Mouse (Mus musculus): ENCODE results near the gene Fam43b.

The Fam43b gene

DNA sequence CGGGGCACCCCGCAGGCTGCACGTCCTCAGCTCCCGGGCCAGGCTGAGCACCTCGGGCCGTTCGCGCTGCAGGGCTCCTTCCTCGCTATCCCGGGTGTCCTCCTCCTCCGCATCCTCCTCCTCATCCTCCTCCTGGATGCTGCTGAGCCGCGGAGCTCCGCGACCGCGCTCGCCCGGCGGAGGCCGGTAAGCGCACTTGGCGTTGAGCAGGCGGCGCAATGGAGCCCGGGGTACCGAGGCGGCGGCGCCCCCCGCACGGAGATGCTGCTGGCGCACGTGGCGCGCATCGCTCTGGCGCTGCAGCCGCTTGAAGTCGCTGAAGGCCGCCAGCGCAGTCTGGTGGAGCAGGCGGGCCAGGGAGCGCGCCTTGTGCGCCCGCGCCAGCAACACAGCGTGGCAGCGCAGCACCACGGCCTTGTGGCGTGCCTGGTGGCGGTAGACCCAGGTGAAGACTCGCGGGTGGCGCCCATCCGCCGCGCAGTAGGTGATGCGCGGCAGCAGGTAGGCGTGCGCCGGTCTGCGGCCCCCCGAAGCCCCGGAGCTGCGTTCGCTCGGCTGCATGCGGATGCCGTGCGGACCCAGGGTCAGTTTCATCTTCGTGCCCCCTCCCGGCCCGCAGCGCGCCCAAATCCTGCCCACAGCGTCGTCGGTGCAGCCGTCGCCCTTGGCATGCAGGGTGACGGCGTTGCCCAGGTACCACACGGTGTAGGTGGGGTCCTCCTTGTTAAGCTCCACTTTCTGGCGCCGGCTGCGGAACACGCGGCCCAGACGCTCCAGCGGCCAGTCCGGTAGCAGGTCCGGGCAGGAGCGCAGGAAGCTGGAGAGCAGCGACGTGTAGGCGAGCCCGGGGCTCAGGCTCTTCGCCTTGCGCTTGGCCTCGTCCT, 999 bp downstream of the Fam43b start:
- no peak for DNase-seq (ENCODE audit: low spot score in 2 of 2)

DNA sequence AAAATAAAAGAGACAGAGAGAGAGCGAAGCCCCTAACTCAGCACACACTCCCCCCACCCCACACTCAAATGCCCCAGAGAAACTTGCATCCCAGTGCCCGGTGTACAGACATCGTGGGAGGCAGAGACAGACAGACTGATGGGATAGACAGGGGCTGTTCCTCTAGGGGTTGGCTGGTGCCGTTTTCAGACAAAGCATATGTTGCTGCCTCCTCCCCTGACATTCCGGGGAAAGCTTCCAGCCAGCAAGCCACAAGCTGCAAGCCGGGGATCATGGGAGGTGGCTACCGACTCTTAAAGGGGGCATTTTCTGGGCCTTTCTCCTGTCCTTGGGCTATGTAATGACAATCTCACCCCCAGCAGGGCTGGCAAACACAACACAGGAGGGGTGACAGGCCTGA, 2.6 kb downstream of the Fam43b start:
- DNase-seq (ENCODE audit: low spot score in 2 of 2) = no peak

DNA sequence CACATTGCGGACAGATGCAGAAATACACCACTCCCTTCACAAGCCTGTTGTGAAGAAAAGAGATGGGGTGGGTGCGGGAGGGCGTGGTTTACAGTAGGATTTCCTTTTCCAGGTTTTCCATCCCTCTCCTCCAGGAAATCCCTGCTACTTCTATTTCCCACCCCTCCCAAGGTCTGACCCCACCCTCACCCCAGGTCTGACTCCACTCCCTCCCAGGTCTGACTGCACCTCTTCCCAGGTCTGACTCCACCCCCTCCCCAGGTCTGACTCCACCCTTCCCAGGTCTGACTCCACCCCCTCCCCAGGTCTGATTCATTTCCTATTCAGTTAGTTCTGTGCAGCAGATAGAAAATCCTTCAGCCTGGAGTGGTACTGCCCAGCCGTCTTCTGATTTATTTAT, 12.5 kb downstream of the Fam43b start:
- DNase-seq (ENCODE audit: low spot score in 2 of 2) = no peak

DNA sequence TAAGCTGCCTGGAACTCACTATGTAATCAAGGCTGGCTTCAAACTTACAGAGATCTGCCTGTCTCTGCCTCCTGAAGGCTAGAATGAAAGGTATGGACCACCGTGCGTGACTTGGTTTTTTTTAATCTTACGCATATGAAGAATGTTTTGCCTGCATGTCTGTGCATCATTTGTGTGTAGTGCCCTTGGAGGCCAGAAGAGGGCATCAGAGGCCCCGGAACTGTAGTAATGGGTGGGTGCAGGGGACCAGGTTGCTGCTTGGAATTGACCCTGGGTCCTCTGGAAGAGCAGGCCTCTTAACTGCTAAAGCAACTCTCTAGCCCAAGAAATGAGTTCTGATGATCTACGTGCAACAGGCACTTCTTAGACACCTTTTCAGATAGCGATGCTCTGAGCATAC, 13.9 kb downstream of the Fam43b start:
- DNase-seq (ENCODE audit: low spot score in 2 of 2) = no peak

DNA sequence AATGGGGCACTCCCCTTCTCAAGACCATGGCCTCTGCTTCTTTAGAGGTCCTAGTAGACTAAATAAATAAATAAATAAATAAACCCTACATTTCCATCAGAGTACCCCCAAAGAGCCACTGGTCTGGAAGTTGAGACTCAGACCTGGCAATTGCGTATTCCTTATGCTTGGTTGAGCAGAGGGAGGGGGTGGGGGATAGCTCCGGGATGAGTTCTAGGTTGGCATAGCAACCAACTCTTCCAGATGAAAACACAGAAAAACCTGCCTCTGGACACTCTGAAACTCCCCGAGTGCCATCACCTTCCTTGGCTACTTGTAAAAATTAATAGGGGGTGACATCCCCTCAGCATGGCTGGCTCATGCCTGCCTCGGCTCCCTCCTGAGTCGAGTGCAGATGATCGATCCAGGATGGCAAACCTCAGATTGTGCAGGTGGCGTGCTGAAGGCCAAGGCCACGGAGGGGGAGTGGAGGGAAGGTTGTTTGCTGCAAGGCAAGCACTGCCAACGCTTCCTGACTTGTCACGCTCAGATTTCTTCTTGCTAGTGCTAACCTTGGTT, 16.1 kb downstream of the Fam43b start:
- no peak for DNase-seq (ENCODE audit: low spot score in 2 of 2)

DNA sequence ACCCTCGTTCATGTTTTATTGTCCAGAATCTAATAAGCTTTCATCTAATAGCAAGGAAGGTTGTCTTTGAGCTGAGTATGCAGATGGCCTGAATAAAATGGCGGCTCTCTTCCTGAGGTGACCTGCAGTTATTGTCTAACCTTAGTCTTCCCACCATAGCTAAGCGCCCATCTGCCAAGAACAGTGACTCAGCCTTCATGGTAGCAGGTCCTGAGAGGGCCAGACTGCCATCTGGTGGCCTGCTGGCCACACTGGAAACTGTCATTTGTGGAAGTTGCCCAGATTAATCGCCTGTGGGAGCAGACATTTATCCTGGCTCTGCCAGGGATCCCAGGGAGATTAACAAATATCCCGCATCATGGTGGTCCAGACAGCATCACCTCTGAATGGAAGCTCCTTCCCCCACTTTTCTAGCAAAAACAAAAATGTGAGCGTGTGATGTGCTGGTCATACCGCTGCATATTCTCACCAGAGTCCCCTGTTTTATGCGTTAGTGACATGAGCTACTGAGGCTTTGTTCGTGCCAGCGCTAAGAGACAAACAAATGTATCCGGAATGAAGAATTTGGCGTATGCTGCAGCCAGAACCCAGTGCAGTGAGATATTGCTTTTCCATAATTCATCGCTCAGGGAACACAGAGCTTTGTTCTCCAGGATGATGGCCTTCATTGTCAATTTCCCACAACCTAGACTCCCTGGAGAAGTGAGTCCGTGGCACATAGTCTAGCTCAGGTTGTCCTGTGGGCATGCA, 17.1 kb downstream of the Fam43b start:
- peak in 1 of 2 experiments; percentile 46 for DNase-seq (ENCODE audit: low spot score in 2 of 2)

DNA sequence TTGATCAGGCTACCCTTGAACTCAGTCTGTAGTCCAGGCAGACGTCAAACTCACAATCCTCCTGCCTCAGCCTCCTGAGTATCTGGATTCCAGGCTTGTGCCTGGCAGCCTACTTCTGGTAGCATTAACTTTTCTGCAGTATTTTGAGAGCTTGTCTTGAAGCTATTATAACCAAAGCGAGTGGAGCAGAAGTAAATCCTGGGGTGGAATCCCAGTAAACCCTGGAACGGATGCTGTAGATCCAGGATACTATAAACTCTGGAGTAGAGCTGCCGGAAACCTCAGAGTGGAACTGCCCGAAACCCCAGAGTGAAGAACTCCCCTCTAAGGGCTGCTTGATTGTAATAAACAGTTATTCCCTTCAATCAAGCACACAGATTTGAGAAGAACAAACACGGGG, 18.8 kb downstream of the Fam43b start:
- DNase-seq (ENCODE audit: low spot score in 2 of 2) = no peak

DNA sequence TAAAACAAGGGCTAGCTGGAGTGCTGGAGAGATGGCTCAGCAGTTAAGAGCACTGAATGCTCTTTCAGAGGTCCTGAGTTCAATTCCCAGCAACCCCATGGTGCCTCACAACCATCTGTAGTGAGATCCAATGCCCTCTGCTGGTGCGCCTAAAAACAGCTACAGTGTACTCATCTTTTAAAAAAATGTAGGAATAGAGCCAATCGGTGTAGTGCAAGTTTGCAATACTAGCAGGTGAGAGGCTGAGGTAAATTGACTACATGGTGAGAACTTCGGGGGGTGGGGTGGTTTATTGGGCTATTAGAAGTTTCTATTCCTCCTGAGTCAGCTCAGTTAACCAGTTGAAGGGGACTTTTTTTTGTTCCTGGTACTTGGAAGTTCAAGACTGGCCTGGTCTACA, 21.2 kb downstream of the Fam43b start:
- no peak for DNase-seq (ENCODE audit: low spot score in 2 of 2)

DNA sequence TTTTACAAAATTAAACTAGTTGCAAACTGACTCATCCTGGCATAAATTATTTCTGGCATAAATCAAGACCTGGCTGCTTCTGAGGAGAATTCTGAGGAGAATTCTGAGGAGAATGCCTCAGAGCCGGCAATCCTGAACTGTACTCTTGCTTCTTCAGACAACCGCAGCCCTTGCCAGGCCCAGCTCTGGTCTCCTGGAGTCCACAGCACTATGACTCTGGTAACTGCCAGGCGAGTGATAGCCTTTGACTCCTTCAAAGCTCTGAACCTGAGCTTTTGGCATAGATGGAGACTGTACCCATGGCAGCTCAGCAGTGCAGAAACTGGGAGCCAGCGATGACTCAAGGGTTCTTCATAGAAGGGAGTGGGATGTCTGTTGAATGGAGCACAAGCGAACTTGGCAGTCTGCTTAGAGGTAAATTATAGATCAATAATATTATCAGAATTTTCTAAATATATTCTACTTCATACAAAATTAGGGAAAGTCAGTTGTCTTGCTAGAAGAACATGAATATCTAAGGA, 25.3 kb downstream of the Fam43b start:
- no peak for DNase-seq (ENCODE audit: low spot score in 2 of 2)

DNA sequence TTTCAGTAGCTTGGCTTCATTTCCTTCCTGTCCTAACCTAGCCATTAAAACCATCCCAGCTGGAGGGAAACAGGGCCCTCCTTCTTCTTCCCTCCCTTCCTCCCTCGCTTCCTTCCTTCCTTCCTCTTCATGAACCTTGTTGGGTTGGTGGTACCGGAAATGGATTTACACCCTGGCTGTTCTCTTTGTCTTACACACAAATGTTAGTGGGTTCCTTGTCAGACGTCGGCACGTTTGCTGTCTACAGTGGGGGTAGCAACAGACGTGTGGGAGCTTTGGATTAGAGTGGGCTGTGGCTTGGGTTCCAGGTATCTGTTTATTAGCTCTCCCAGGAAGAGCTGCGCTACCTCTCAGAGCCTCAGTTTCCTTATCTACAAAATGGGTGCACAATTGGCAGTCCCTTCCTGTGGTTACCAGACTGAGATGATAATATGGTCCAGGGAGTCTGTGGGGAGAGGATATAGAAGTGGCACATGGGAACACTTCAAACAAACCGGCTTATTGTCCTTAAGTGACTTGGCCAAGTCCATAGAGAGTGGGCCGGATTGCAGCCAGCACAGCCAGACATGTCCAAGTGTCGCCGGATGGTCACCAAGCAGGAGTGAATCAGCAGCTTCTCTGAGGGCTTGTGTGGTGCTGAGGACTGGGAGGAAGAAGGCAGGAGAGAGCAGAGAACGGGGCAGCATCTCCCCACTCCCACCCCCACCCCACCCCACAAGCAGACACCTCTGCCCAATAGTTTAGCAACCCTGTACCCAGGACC, 27.6 kb downstream of the Fam43b start:
- DNase-seq (ENCODE audit: low spot score in 2 of 2) = no peak

DNA sequence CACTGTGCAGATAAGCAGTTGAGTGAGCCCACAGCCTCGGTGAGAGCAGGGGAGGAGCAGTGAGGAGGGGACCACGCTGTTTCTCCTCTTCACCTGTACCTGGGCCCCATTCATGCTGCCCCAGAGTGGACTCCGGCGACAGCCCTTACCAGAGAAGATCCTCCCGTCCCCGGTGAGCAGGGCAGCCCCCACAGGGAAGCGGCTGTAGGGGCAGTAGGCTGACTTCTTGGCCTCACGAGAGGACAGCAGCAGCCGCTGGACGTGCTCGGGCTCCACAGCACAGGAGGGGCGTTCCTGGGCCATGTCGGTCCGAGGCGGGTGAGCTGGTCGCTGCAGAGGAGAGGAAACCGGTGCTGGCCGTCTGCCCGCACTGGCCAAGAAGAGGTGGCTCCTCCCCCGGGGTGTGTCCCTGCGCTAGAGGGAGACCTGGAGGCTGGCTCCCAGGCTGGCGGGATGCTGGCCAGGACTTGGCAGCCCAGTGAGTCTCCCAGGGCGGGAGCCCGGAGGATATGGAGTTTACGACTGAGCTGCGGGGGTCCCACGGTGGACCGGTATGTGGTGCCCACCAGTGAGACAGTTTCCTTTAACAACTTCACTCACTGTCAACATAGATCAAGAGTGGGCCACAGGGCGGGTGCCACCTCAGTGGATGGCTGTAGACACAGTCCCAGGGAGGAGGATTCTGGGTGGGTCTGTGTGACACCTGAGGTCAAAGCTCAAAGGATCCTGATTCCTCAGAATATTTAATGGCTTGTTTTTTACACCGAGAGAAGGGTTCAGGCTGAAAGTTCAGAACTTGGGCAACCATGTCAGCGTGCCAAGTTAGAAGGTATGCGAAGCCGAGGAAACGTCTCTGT, 28.5 kb downstream of the Fam43b start, which contains the start of gene Cda:
Gene Cda, minus strand, starts transcription at position 352 of the 857 bp plus-strand sequence.
- peak; percentile 7 to 47 for DNase-seq (ENCODE audit: low spot score in 2 of 2)

DNA sequence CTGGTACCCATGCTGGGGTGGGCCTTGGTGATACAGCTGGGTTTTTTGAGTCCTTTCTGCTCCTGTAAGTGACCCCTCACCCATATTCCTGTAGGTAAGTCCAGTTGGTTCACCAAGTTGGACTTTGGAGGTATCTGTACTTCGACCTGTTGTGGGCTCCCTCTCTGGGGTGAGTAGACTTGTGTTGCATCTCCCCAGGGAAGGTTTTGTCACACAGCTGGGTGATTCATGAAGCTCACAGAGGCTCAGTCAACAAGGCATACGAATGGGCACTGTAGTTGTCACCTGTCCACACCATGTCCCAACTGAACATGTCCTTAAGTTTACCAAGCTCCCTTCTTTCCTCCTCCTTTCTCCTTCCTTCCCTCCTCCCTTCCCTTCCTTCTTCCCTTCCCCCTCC, 29.8 kb downstream of the Fam43b start:
- DNase-seq (ENCODE audit: low spot score in 2 of 2) = no peak

DNA sequence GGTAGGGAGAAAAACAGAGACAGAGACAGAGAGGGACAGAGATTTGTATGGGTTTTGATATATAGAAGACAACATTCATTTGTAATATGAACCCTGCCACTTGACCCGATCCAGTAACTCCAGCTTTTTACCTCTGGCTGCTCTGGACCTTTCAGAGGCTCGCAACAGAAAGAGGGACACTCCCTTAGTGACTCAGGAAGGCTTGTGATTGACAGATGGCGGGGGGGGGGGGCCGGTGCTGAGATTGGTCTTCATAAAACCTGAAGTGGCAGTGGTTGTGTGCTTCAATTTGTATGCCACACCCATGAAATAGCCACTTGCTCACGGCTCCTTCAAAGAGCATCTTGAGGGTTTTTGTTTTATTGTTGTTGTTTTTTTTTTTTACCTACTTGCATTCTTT, 32.8 kb downstream of the Fam43b start:
- DNase-seq (ENCODE audit: low spot score in 2 of 2) = no peak

DNA sequence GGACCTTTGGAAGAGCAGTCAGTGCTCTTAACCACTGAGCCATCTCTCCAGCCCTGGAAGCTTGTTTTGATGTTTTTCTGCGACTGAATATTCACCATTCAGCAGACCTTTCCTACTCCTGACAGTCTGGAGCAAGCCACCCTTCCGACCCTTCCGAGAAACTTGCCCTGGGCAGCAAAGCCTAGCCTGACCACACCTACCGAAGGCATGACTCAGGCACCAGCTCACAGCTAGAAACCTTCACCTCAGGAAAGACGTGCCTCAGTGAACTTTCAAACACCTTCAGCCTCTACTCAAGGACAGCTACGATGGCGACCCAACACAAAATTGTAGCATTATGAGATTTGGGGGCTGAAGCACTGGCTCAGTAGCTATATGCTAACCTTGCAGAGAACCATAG, 33.4 kb downstream of the Fam43b start:
- no peak for DNase-seq (ENCODE audit: low spot score in 2 of 2)

DNA sequence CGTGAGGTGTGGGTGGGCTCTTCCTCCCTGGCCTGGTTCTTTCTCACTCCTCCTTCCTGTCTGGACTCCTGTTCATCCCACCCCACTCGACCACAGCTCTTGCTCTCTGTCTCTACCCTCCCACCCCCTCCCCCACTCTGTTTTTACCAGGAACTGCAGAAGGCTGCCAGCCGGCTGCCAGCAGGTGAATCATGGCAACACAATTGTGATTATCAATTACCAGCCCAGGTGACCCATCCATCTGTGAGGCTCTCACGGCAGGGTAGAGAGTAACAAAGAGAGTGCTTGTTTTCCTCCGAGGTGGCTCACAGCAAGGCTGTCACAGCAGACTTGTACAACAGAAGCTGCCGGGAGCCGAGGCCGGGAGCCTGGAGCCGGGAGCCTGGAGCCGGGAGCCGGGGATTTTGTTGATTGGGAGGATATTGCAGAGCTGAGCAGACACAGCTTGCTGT, 34.9 kb downstream of the Fam43b start:
- DNase-seq (ENCODE audit: low spot score in 2 of 2) = no peak

DNA sequence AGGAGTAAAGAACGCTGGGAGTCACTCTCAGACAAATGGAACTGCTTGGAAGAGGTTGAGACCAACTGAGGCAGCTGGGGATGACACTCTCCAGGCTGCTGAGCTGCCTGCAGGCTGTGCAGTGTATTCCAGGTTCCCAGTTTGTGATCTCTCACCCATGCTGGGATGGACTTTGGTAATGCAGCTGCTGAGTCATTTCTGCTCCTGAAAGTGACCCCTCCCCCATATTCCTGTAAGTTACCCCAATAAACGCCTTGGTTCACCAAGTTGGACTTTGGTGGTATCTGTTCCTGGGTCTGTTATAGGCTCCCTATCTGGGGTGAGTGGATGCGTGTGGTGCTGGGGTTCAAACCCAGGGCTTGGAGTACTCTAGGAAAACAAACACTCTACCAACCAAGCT, 38.2 kb downstream of the Fam43b start:
- no peak for DNase-seq (ENCODE audit: low spot score in 2 of 2)

DNA sequence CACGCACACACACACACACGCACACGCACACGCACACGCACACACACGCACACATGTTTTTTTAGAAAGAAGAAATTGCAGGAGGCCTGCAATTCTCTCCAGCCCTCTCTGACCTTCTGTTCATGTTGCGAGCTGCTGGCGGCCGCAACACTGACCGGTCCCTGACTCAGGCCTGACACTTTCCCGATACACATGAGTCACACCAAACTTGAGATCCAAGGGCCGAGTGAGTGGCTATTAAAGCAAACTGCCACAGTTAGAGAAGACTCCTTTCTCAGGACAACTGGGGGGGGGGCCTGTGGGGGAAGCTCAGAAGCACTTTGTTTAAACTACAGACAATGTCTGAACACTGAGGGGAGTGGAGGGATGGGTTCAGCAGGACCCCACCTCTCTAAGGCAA, 39.8 kb downstream of the Fam43b start:
- DNase-seq (ENCODE audit: low spot score in 2 of 2) = no peak

DNA sequence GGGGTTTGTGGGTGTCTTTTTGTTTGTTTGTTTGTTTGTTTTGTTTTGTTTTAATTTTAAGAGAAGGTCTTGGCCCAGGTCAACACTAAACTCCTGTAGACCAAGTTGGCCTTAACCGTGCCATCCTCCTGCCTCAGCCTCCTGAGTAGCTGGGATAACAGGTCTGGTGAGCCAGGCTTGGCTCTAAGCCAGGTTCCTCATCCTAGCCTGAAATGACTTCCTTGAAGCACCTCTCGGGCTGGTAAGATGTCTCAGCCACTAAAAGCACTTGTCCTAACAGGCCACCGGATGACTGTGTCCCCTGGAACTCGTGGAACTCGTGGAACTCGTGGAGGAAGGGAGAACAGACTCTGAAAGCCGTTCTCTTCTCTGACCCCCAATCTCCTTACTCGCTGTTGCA, 40.2 kb downstream of the Fam43b start:
- DNase-seq (ENCODE audit: low spot score in 2 of 2) = no peak

DNA sequence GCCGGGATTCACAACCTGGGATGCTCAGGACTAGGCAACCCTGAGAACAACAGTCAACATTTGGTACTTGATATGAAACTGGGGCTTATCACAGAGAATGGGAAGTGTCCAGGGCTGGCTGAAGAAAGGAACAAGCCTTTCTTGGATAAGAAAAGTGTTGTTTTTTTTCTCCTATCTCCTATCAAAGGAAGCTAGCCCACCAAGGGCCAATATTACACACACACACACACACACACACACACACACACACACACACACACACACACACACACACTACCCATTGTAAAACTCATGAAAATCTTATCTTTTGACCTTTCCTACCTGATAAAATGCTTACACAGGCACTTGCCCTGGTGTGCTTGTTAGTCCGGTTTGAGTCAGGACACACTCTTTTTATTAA, 40.8 kb downstream of the Fam43b start:
- no peak for DNase-seq (ENCODE audit: low spot score in 2 of 2)

DNA sequence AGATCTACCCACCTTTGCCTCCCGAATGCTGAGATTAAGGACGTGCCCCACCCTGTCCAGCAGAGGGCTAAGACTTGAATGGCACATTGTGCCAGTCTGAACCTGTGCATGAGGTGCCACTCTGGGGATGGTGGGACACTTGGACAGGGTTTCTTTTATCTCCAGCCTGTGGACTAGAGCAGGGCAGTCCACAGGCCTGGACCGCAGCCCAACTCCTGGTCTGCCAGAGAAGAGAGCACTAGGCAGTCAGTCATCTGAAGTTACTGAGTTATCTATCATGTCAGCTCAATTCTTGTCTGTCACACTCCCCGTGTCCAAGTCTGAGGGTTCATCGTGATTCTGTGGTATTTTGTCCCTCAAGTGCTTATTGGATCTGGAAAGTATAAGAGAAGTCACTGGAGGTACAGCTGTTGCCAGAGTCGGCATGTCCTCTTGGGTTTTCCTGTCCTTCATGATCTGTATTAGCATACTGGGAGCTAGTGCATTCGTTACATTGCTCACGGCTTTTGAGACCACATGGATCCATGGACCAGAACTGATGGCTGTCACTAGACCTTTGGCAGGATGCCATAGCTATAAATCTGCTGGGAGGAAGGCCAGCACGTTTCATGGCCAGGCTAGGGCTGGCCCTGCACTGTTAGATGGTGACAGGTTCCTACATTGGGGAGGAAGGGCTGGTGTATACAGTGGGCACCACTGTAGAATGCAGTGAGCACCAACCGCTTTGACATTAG, 42.7 kb downstream of the Fam43b start:
- DNase-seq (ENCODE audit: low spot score in 2 of 2) = no peak

All from spleen, postnatal 10 days (tissue).